Mouse (Mus musculus) heart, postnatal 0 days (tissue): ENCODE measurements around the gene Itsn2. TPM values are rescaled to one million over a fixed set of nuclear protein-coding genes. Genes with fewer than 3 reads are reported as not detected.

Experiments used
- ATAC-seq: fragments of 200-750 bp; cut with Nextera tagmentation; 2 replicates; pipeline ENCODE4 v1.8.0; 2017; ENCODE audit warnings: low read depth, moderate number of reproducible peaks, moderate library complexity; ENCODE audit not compliant: insufficient read depth
- DNase-seq: peaks from one replicate; pipeline ENCODE4 v3.0.0-alpha.2; 2016; ENCODE audit warnings: low spot score
- H3K27ac ChIP-seq: fragments of 300-500 bp; sonication (generic); 2 replicates; pipeline ENCODE4 v1.5.1; 2014; ENCODE audit warnings: low read depth, mild to moderate bottlenecking
- H3K27me3 ChIP-seq: fragments of 300-500 bp; sonication (generic); 2 replicates; pipeline ENCODE4 v1.6.1; 2014; ENCODE audit warnings: low read length, mixed read lengths; ENCODE audit not compliant: control insufficient read depth, insufficient read depth
- H3K36me3 ChIP-seq: fragments of 300-500 bp; sonication (generic); replicated peaks from 2 replicates; pipeline ENCODE4 v1.6.1; 2014; ENCODE audit warnings: low read length, mixed read lengths; ENCODE audit not compliant: control insufficient read depth, insufficient read depth
- H3K4me1 ChIP-seq: fragments of 300-500 bp; sonication (generic); 2 replicates; pipeline ENCODE4 v1.6.1; 2014; ENCODE audit warnings: antibody characterized with exemption; ENCODE audit not compliant: control insufficient read depth, insufficient read depth
- H3K4me2 ChIP-seq: fragments of 300-500 bp; sonication (generic); 2 replicates; pipeline ENCODE4 v1.6.1; 2014; ENCODE audit warnings: low read depth, mild to moderate bottlenecking, low read length, moderate library complexity
- H3K4me3 ChIP-seq: fragments of 300-500 bp; sonication (generic); 2 replicates; pipeline ENCODE4 v1.5.1; 2014; ENCODE audit warnings: low read depth, low read length
- H3K9ac ChIP-seq: fragments of 300-500 bp; sonication (generic); replicated peaks from 2 replicates; pipeline ENCODE4 v1.6.1; 2014; ENCODE audit warnings: low read depth, low read length, mixed read lengths
- H3K9me3 ChIP-seq: fragments of 300-500 bp; sonication (generic); replicated peaks from 2 replicates; pipeline ENCODE4 v1.6.1; 2016; ENCODE audit warnings: low read length; ENCODE audit not compliant: control insufficient read depth
- CTCF ChIP-seq: IDR thresholded peaks from 2 replicates; pipeline ENCODE4 v1.5.1; 2016; ENCODE audit warnings: antibody characterized with exemption, control low read depth, low read depth
- EP300 ChIP-seq: IDR thresholded peaks from 2 replicates; pipeline ENCODE4 v1.6.1; 2016; ENCODE audit warnings: antibody characterized with exemption, low read depth
- WGBS: fragments of 180-500 bp; shearing (Covaris S2); extraction: QIAGEN DNeasy Blood & Tissue Kit; methylation state at CpG from one replicate; pipeline ENCODE4 v1.1.7; 2014; 5-methylcytosine and 5-hydroxymethylcytosine counted together
- polyA plus RNA-seq: library from polyadenylated mRNA; unstranded; fragments of >200 nt; fragmentation: Nextera tagmentation; extraction: Ambion mirVana; gene quantifications from 2 replicates; pipeline ENCODE4 v1.2.1, GENCODE M21; 2015
- total RNA-seq: library from RNA; depleted of rRNA; stranded (reverse); fragments of >200 nt; gene quantifications from 2 replicates; pipeline ENCODE4 v1.2.3, GENCODE M21; 2014; ENCODE audit warnings: low replicate concordance

Itsn2 gene
- total and polyA plus RNA-seq, 2 experiments from 2014 or later: 22.7 to 39.7 TPM

- 86% methylated on average over 1 of the region's 1 CpGs for WGBS
- H3K36me3 ChIP-seq: peaks cover 66% of the 10 kb centered on the region
- H3K27me3 ChIP-seq: no peaks in the 10 kb centered on the region
- H3K9ac ChIP-seq: no peak overlapping the region
- no peak overlapping the region for H3K4me2 ChIP-seq
- no peaks in the 10 kb centered on the region for H3K9me3 ChIP-seq
- no peak for TF ChIP-seq EP300
- no peak for TF ChIP-seq CTCF
- H3K4me1 ChIP-seq: peaks cover 13% of the 10 kb centered on the region; the same call in 1 of the 2 replicates
- ATAC-seq (no peak), DNase-seq (no peak)
- no peak overlapping the region for H3K27ac ChIP-seq
- no peak overlapping the region for H3K4me3 ChIP-seq
Measured at GRCm38 (mm10) chr12:4676336-4676735, 83.9 kb downstream of the Itsn2 start.

GRCm38 (mm10) chr12:4679971-4680370 is 87.5 kb downstream of the Itsn2 start:
- H3K4me3 ChIP-seq: no peak overlapping the region
- no peak for TF ChIP-seq EP300
- no peak for TF ChIP-seq CTCF
- peaks cover 13% of the 10 kb centered on the region; the same call in 1 of the 2 replicates for H3K4me1 ChIP-seq
- DNase-seq: peak; percentile 10
- no peak overlapping the region for H3K9ac ChIP-seq
- ATAC-seq: peak; percentile 69
- H3K36me3 ChIP-seq: peaks cover 48% of the 10 kb centered on the region
- H3K27ac ChIP-seq: peak overlapping the region; percentile 3; the same call in 1 of the 2 replicates
- H3K9me3 ChIP-seq: no peaks in the 10 kb centered on the region
- WGBS: 21% methylated on average over 4 of the region's 4 CpGs
- peak overlapping the region; percentile 23; the same call in 1 of the 2 replicates for H3K4me2 ChIP-seq
- no peaks in the 10 kb centered on the region for H3K27me3 ChIP-seq

GRCm38 (mm10) chr12:4685441-4685840 is 93.0 kb downstream of the Itsn2 start:
- H3K27me3 ChIP-seq: no peaks in the 10 kb centered on the region
- no peak overlapping the region for H3K27ac ChIP-seq
- 0 out of 2 replicates have a peak, but pooled peaks cover 5% of the 10 kb centered on the region for H3K4me1 ChIP-seq
- TF ChIP-seq EP300 (no peak), CTCF (no peak)
- H3K4me3 ChIP-seq: no peak overlapping the region
- H3K9ac ChIP-seq: no peak overlapping the region
- no peak overlapping the region for H3K4me2 ChIP-seq
- ATAC-seq: no peak
- H3K9me3 ChIP-seq: no peaks in the 10 kb centered on the region
- no peak for DNase-seq
- 69% methylated on average over 4 of the region's 4 CpGs for WGBS
- H3K36me3 ChIP-seq: peaks cover 33% of the 10 kb centered on the region

GRCm38 (mm10) chr12:4688386-4688785 is 95.9 kb downstream of the Itsn2 start:
- H3K9ac ChIP-seq: no peak overlapping the region
- WGBS: 90% methylated on average over 2 of the region's 2 CpGs
- ATAC-seq (no peak), DNase-seq (no peak)
- no peaks in the 10 kb centered on the region for H3K4me1 ChIP-seq
- H3K4me2 ChIP-seq: no peak overlapping the region
- no peak overlapping the region for H3K27ac ChIP-seq
- H3K4me3 ChIP-seq: no peak overlapping the region
- TF ChIP-seq EP300: no peak
- TF ChIP-seq CTCF: no peak
- no peaks in the 10 kb centered on the region for H3K27me3 ChIP-seq
- no peaks in the 10 kb centered on the region for H3K9me3 ChIP-seq
- H3K36me3 ChIP-seq: peaks cover 27% of the 10 kb centered on the region

GRCm38 (mm10) chr12:4689341-4689740 is 96.9 kb downstream of the Itsn2 start:
- WGBS: 88% methylated on average over 14 of the region's 14 CpGs
- DNase-seq: no peak

GRCm38 (mm10) chr12:4691193-4691592 is 98.8 kb downstream of the Itsn2 start:
- Histone ChIP-seq H3K9ac (no peak overlapping the region), H3K9me3 (no peaks in the 10 kb centered on the region), H3K27ac (no peak overlapping the region), H3K36me3 (0 out of 2 replicates have a peak, but pooled peaks cover 17% of the 10 kb centered on the region), H3K4me1 (no peaks in the 10 kb centered on the region), H3K4me3 (no peak overlapping the region), H3K27me3 (no peaks in the 10 kb centered on the region), H3K4me2 (no peak overlapping the region)
- WGBS: 83% methylated on average over 3 of the region's 3 CpGs
- ATAC-seq (no peak), DNase-seq (no peak)
- TF ChIP-seq EP300 (no peak), CTCF (no peak)

More at GRCm38 (mm10) chr12:4689341-4689740, 96.9 kb downstream of the Itsn2 start:
- no peak for ATAC-seq
- H3K9ac ChIP-seq: no peak overlapping the region
- no peak overlapping the region for H3K27ac ChIP-seq
- H3K4me3 ChIP-seq: no peak overlapping the region
- no peak overlapping the region for H3K4me2 ChIP-seq
- H3K4me1 ChIP-seq: no peaks in the 10 kb centered on the region
- peaks cover 18% of the 10 kb centered on the region; the same call in 1 of the 2 replicates for H3K36me3 ChIP-seq
- TF ChIP-seq CTCF: no peak
- no peak for TF ChIP-seq EP300
- no peaks in the 10 kb centered on the region for H3K9me3 ChIP-seq
- no peaks in the 10 kb centered on the region for H3K27me3 ChIP-seq
